Mouse (Mus musculus) stomach, postnatal 0 days (tissue): ENCODE measurements around the gene Rad51b.

ENCODE experiments used
- CTCF ChIP-seq: IDR thresholded peaks from 2 replicates; pipeline ENCODE4 v1.5.1; 2016; ENCODE audit warnings: antibody characterized with exemption, low read depth, mild to moderate bottlenecking, moderate library complexity
- EP300 ChIP-seq: optimal IDR thresholded peaks from 2 replicates; pipeline ENCODE3; 2016; ENCODE audit warnings: antibody characterized with exemption

DNA sequence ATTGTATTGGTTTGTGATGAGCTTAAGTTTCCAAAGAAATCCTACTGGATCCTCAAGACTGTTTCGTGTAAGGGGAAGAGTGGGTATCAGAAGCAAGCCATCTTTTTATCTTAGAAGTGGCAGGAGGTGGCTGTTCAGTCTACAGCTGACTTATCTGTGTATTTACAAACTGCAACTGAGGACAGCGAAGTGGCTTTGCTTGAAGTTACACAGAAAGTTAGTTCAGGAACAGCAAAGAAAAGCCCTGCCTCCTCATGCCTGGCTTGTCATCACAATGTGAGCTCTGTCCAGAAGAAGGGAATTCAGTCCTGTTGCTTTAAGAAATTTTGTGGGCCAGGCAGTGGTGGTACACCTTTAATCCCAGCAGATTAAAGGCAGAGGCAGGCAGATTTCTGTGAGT lies 314.6 kb downstream of the Rad51b start:
- TF ChIP-seq CTCF = no peak
- TF ChIP-seq EP300 = no peak
